Mouse (Mus musculus) hindbrain, embryonic 12.5 days (tissue): ENCODE results near the gene A630095N17Rik. TPM values are rescaled to one million over a fixed set of nuclear protein-coding genes. Genes with fewer than 3 reads are reported as not detected.

Experiments
- ATAC-seq: fragments of 200-750 bp; cut with Nextera tagmentation; 2 replicates; pipeline ENCODE4 v1.8.0; 2017; ENCODE audit warnings: moderate TSS enrichment; ENCODE audit not compliant: low FRiP score
- H3K27ac ChIP-seq: fragments of 300-500 bp; sonication (generic); 2 replicates; pipeline ENCODE4 v1.5.1; 2016; ENCODE audit warnings: mild to moderate bottlenecking
- H3K27me3 ChIP-seq: fragments of 300-500 bp; sonication (generic); 2 replicates; pipeline ENCODE4 v1.6.1; 2016; ENCODE audit warnings: mild to moderate bottlenecking
- H3K36me3 ChIP-seq: fragments of 300-500 bp; sonication (generic); 2 replicates; pipeline ENCODE4 v1.6.1; 2016; ENCODE audit warnings: mild to moderate bottlenecking
- H3K4me1 ChIP-seq: fragments of 300-500 bp; sonication (generic); 2 replicates; pipeline ENCODE4 v1.6.1; 2016
- H3K4me2 ChIP-seq: fragments of 300-500 bp; sonication (generic); replicated peaks from 2 replicates; pipeline ENCODE4 v1.6.1; 2016; ENCODE audit warnings: mild to moderate bottlenecking
- H3K4me3 ChIP-seq: fragments of 300-500 bp; sonication (generic); 2 replicates; pipeline ENCODE4 v1.5.1; 2016; ENCODE audit warnings: mild to moderate bottlenecking
- H3K9ac ChIP-seq: fragments of 300-500 bp; sonication (generic); 2 replicates; pipeline ENCODE4 v1.6.1; 2016; ENCODE audit warnings: mild to moderate bottlenecking, moderate library complexity
- H3K9me3 ChIP-seq: fragments of 300-500 bp; sonication (generic); replicated peaks from 2 replicates; pipeline ENCODE4 v1.6.1; 2016; ENCODE audit warnings: mild to moderate bottlenecking
- WGBS: fragments of 180-500 bp; shearing (Covaris S2); methylation state at CpG from one replicate; pipeline ENCODE4 v1.1.7; 2016; 5-methylcytosine and 5-hydroxymethylcytosine counted together
- polyA plus RNA-seq: library from polyadenylated mRNA; unstranded; fragments of >200 nt; fragmentation: Nextera tagmentation; extraction: Ambion mirVana; gene quantifications from 2 replicates; pipeline ENCODE4 v1.2.1, GENCODE M21; 2016

Gene A630095N17Rik
- polyA plus RNA-seq, 1 experiment from 2014 or later: not detected

DNA sequence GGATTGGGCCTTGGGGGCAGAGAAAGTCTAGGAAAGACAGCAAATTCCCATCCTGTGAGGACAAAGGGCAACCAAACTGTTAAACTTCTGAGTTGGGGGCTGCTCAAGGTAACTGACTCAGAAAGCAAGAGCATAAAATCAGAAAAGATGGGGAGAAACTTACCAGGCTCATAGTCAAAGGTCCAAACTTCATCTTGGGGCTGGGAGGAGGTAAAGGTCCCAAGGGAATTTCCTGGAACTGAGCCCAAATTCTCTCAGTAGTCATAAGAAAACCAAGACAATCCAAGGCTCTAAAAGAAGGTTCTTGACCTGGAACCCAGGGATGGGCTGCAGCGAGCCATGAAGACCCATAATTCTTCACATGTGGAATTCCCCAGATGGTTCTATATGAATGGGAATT, 30.7 kb downstream of the A630095N17Rik start:
- H3K27ac ChIP-seq: no peak overlapping the region
- no peak overlapping the region for H3K4me2 ChIP-seq
- H3K9me3 ChIP-seq: no peaks in the 10 kb centered on the region
- no peak overlapping the region for H3K9ac ChIP-seq
- peaks cover 46% of the 10 kb centered on the region for H3K36me3 ChIP-seq
- no peak overlapping the region for H3K4me3 ChIP-seq
- no peak for ATAC-seq
- 85% methylated on average over 1 of the region's 1 CpGs for WGBS
- no peaks in the 10 kb centered on the region for H3K4me1 ChIP-seq
- no peaks in the 10 kb centered on the region for H3K27me3 ChIP-seq

DNA sequence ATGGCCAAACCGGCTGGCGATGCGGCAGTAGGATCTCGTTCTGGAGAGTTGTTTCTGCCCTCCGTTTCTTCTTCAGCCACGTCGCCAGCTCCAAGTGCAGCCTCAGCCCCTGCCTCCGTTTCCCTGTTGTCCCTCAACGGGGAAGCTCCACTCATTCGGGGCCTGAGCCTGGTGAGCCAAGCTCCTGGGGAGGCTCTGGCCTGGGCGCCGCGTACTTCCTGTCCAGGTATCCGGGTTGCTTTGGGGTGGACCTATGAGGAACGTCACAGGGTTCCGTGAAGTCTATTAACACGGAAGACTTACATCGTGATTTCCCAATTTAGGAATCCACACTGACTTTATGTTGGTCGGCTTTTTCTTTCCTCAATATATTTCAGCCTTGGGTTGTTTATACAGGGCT, 39.5 kb downstream of the A630095N17Rik start:
- peak overlapping the region; percentile 75 for H3K4me3 ChIP-seq
- 0 out of 2 replicates have a peak, but pooled peaks have one; percentile 12 for ATAC-seq
- H3K9me3 ChIP-seq: no peaks in the 10 kb centered on the region
- no peaks in the 10 kb centered on the region for H3K27me3 ChIP-seq
- 1% methylated on average over 19 of the region's 19 CpGs for WGBS
- H3K27ac ChIP-seq: peak overlapping the region; percentile 89
- peaks cover 30% of the 10 kb centered on the region for H3K36me3 ChIP-seq
- peak overlapping the region; percentile 82 for H3K9ac ChIP-seq
- peak overlapping the region; percentile 89 for H3K4me2 ChIP-seq
- H3K4me1 ChIP-seq: peaks cover 24% of the 10 kb centered on the region

GRCm38 (mm10) chr1:75191622-75192402, 40.1 kb downstream of the A630095N17Rik start, which contains the start of the genes Ankzf1 and Atg9a:
Gene Ankzf1, plus strand, starts transcription at chr1:75192151.
Gene Atg9a, minus strand, starts transcription at chr1:75192196.
- Histone ChIP-seq H3K9ac (peak within 1 kb of the TSS; percentile 82), H3K27me3 (no peaks in the 10 kb centered on the region), H3K27ac (peak within 1 kb of the TSS; percentile 95), H3K4me1 (peaks cover 24% of the 10 kb centered on the region), H3K4me2 (peak within 1 kb of the TSS; percentile 89), H3K36me3 (peaks cover 30% of the 10 kb centered on the region), H3K9me3 (no peaks in the 10 kb centered on the region), H3K4me3 (peak within 1 kb of the TSS; percentile 75)
- 1% methylated on average over 39 of the region's 56 CpGs for WGBS
- peak; percentile 99 for ATAC-seq

GRCm38 (mm10) chr1:75191258-75191621, 40.7 kb downstream of the A630095N17Rik start:
- Histone ChIP-seq H3K36me3 (peaks cover 30% of the 10 kb centered on the region), H3K4me3 (peak overlapping the region; percentile 75), H3K27me3 (no peaks in the 10 kb centered on the region), H3K4me1 (peaks cover 24% of the 10 kb centered on the region), H3K9ac (peak overlapping the region; percentile 82), H3K27ac (peak overlapping the region; percentile 95), H3K4me2 (peak overlapping the region; percentile 86), H3K9me3 (no peaks in the 10 kb centered on the region)
- ATAC-seq: no peak
- 48% methylated on average over 5 of the region's 5 CpGs for WGBS

GRCm38 (mm10) chr1:75190577-75190976, 41.3 kb downstream of the A630095N17Rik start:
- H3K4me3 ChIP-seq: peak overlapping the region; percentile 75
- H3K9me3 ChIP-seq: no peaks in the 10 kb centered on the region
- no peak for ATAC-seq
- H3K4me1 ChIP-seq: peaks cover 24% of the 10 kb centered on the region
- H3K9ac ChIP-seq: peak overlapping the region; percentile 82
- H3K4me2 ChIP-seq: peak overlapping the region; percentile 86
- no peak overlapping the region for H3K27ac ChIP-seq
- 65% methylated on average over 2 of the region's 2 CpGs for WGBS
- no peaks in the 10 kb centered on the region for H3K27me3 ChIP-seq
- H3K36me3 ChIP-seq: peaks cover 31% of the 10 kb centered on the region

GRCm38 (mm10) chr1:75187914-75188483, 43.9 kb downstream of the A630095N17Rik start:
- no peak for ATAC-seq
- Histone ChIP-seq H3K9me3 (no peaks in the 10 kb centered on the region), H3K4me3 (no peak overlapping the region), H3K27me3 (no peaks in the 10 kb centered on the region), H3K4me2 (no peak overlapping the region), H3K36me3 (peaks cover 52% of the 10 kb centered on the region), H3K9ac (no peak overlapping the region), H3K27ac (no peak overlapping the region), H3K4me1 (peaks cover 19% of the 10 kb centered on the region)
- 93% methylated on average over 2 of the region's 2 CpGs for WGBS

GRCm38 (mm10) chr1:75187126-75187525, 44.8 kb downstream of the A630095N17Rik start:
- no peak overlapping the region for H3K4me2 ChIP-seq
- no peak for ATAC-seq
- H3K4me1 ChIP-seq: peaks cover 13% of the 10 kb centered on the region
- H3K27ac ChIP-seq: no peak overlapping the region
- no peaks in the 10 kb centered on the region for H3K9me3 ChIP-seq
- no peak overlapping the region for H3K9ac ChIP-seq
- H3K4me3 ChIP-seq: no peak overlapping the region
- H3K27me3 ChIP-seq: no peaks in the 10 kb centered on the region
- H3K36me3 ChIP-seq: peaks cover 61% of the 10 kb centered on the region

GRCm38 (mm10) chr1:75185495-75185894, 46.4 kb downstream of the A630095N17Rik start:
- H3K9me3 ChIP-seq: no peaks in the 10 kb centered on the region
- 95% methylated on average over 11 of the region's 11 CpGs for WGBS

GRCm38 (mm10) chr1:75182160-75182559, 49.7 kb downstream of the A630095N17Rik start:
- no peak overlapping the region for H3K4me3 ChIP-seq
- peaks cover 67% of the 10 kb centered on the region for H3K36me3 ChIP-seq
- H3K9me3 ChIP-seq: no peaks in the 10 kb centered on the region
- H3K4me2 ChIP-seq: no peak overlapping the region
- peaks cover 24% of the 10 kb centered on the region for H3K4me1 ChIP-seq
- no peak overlapping the region for H3K9ac ChIP-seq
- no peak overlapping the region for H3K27ac ChIP-seq
- no peaks in the 10 kb centered on the region for H3K27me3 ChIP-seq
- ATAC-seq: no peak
- 64% methylated on average over 4 of the region's 4 CpGs for WGBS

More at GRCm38 (mm10) chr1:75185495-75185894, 46.4 kb downstream of the A630095N17Rik start:
- H3K4me1 ChIP-seq: peaks cover 8% of the 10 kb centered on the region
- H3K9ac ChIP-seq: no peak overlapping the region
- no peak overlapping the region for H3K4me2 ChIP-seq
- H3K36me3 ChIP-seq: peaks cover 70% of the 10 kb centered on the region
- ATAC-seq: no peak
- no peak overlapping the region for H3K27ac ChIP-seq
- H3K27me3 ChIP-seq: no peaks in the 10 kb centered on the region
- no peak overlapping the region for H3K4me3 ChIP-seq

- Histone ChIP-seq H3K4me1 (peaks cover 24% of the 10 kb centered on the region), H3K36me3 (peaks cover 67% of the 10 kb centered on the region), H3K27ac (no peak overlapping the region), H3K27me3 (no peaks in the 10 kb centered on the region), H3K4me2 (no peak overlapping the region), H3K9me3 (no peaks in the 10 kb centered on the region), H3K9ac (no peak overlapping the region), H3K4me3 (no peak overlapping the region)
- WGBS: 90% methylated on average over 4 of the region's 4 CpGs
- ATAC-seq: no peak
Observed at GRCm38 (mm10) chr1:75181377-75181870, 50.5 kb downstream of the A630095N17Rik start.

DNA sequence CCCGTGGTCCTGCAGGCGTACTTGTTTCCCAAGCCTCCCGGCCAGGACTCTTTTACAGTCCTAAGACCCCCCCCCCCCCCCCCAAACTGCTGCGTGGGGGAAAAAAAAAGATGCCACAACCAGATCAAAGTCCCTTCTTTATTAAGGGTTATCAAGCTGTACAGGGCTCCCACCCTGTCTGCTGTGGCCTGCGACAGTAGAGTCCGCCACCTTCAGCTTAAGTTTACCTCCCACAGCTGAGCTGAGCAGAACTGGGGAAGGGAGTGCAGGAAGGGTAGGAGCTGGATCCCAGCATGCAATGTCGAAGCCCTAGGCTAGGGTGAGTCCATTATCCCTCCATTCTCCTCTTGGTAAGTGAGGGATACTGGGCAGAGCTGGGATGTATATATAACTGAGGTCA, 51.2 kb downstream of the A630095N17Rik start:
- 0 out of 2 replicates have a peak, but pooled peaks have one; percentile 0 for ATAC-seq
- H3K4me2 ChIP-seq: peak overlapping the region; percentile 93
- H3K9ac ChIP-seq: no peak overlapping the region
- H3K27ac ChIP-seq: no peak overlapping the region
- no peaks in the 10 kb centered on the region for H3K27me3 ChIP-seq
- 41% methylated on average over 7 of the region's 7 CpGs for WGBS
- H3K9me3 ChIP-seq: no peaks in the 10 kb centered on the region
- peak overlapping the region; percentile 56 for H3K4me3 ChIP-seq
- peaks cover 67% of the 10 kb centered on the region for H3K36me3 ChIP-seq
- H3K4me1 ChIP-seq: peaks cover 24% of the 10 kb centered on the region

DNA sequence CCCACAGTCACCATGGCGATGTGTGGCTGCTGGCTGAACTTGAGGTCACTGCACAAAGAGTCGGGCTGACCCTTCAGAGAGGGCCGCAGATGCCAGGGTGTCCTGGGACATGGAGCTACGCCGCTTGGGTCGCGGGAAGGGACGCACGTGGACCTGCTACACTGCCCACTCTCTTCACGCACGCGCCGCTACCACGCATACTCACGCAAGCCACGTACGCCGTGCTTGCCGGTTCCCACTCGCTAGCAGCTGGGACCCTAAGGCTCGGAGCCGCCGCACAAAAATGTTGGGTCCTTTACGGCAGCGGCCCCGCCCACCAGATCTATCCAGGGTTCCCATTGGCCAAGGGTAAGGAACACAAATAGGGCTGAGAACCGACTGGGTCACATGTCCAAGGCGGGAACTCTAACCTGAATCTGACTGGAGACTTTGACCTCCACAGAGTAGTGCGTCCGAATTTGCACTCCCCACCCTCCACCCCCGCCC, 51.8 kb downstream of the A630095N17Rik start, which contains the start of gene Abcb6:
Gene Abcb6 (minus strand): TSS at position 288 of the 486 bp plus-strand sequence.
- Histone ChIP-seq H3K27ac (peak within 1 kb of the TSS; percentile 56), H3K36me3 (peaks cover 67% of the 10 kb centered on the region), H3K4me1 (peaks cover 24% of the 10 kb centered on the region), H3K4me3 (peak within 1 kb of the TSS; percentile 56), H3K27me3 (no peaks in the 10 kb centered on the region), H3K4me2 (peak within 1 kb of the TSS; percentile 93), H3K9me3 (no peaks in the 10 kb centered on the region), H3K9ac (peak within 1 kb of the TSS; percentile 70)
- under 1% methylated on average over 31 of the region's 31 CpGs for WGBS
- peak; percentile 89 for ATAC-seq
